ENCODE assay signal across 20 mouse cellular contexts in genomic region chr5:36101129-36101528, GRCm38 (mm10).
A peak's percentile ranks its signal among the peaks of the same experiment; 100 is the strongest.
DNase-seq lines count a peak whose midpoint lies in the region; ATAC-seq and TF ChIP-seq lines count a peak whose summit lies in the region.
"Had no signal": no experiment of that assay in that cellular context is flagged by ENCODE, and none has a peak within 500 bp of the region (broad histone marks: within the 10 kb centered on the region; RNA-seq: fewer than 3 reads in every experiment).

No protein-coding gene starts in this region.

- H3K4me3 ChIP-seq in kidney, adult 2 months (ENCODE audit: insufficient read depth, low read depth, low read length): no peak overlapping the region
- H3K4me3 ChIP-seq in lung, embryonic 14.5 days (ENCODE audit: low read depth, low read length): no peak overlapping the region
- no peak overlapping the region for H3K4me3 ChIP-seq in neural tube, embryonic 15.5 days (replicated peaks)
- H3K4me3 ChIP-seq: heart, adult 2 months; hindbrain, embryonic 15.5 days; limb, embryonic 13.5 days; neural tube, embryonic 13.5 days; stomach, embryonic 15.5 days had no signal

- H3K36me3 ChIP-seq in kidney, adult 2 months (ENCODE audit: control insufficient read depth, insufficient read depth, low read length): no peaks in the 10 kb centered on the region
- H3K36me3 ChIP-seq in lung, embryonic 14.5 days (ENCODE audit: insufficient read depth): no peaks in the 10 kb centered on the region
- H3K36me3 ChIP-seq in neural tube, embryonic 15.5 days: no peaks in the 10 kb centered on the region
- H3K36me3 ChIP-seq: hindbrain, embryonic 15.5 days; limb, embryonic 13.5 days; neural tube, embryonic 13.5 days; stomach, embryonic 15.5 days had no signal

- TF ChIP-seq CTCF in kidney, adult 2 months (conservative IDR thresholded peaks at IDR 0.05; ENCODE audit: insufficient read depth, insufficient read length, low read depth, low read length): no peak
- TF ChIP-seq CTCF in lung, embryonic 14.5 days (IDR thresholded peaks at IDR 0.05; ENCODE audit: low read depth): no peak

- peak; percentile 48 for DNase-seq in kidney, adult 2 months
- DNase-seq in kidney, adult 8-10 months: no peak
- peak; percentile 32 for DNase-seq in kidney, postnatal 10 days
- peak; percentile 60 for DNase-seq in lung, embryonic 14.5 days
- peak; percentile 51 to 79 for DNase-seq in lung, postnatal 4 days
- DNase-seq in testis, postnatal 14 days (ENCODE audit: low spot score): no peak
- no peak for DNase-seq in T-cell, adult 2 months (ENCODE audit: low spot score)
- DNase-seq: adrenal gland, postnatal 36 days; cerebellum, adult 9-10 months; gastrocnemius, postnatal 10 days; heart, adult 2 months; heart, postnatal 10 days; spleen, adult 18-20 months had no signal

- no peaks in the 10 kb centered on the region for H3K9me3 ChIP-seq in lung, embryonic 14.5 days (ENCODE audit: low read depth, low read length)
- no peaks in the 10 kb centered on the region for H3K9me3 ChIP-seq in neural tube, embryonic 15.5 days (replicated peaks)
- H3K9me3 ChIP-seq: hindbrain, embryonic 15.5 days; neural tube, embryonic 13.5 days; stomach, embryonic 15.5 days had no signal

- no peaks in the 10 kb centered on the region for H3K27me3 ChIP-seq in kidney, adult 2 months (replicated peaks; ENCODE audit: control insufficient read depth, insufficient read depth, low read length)
- H3K27me3 ChIP-seq in lung, embryonic 14.5 days (ENCODE audit: insufficient read depth, low read length): no peaks in the 10 kb centered on the region
- no peaks in the 10 kb centered on the region for H3K27me3 ChIP-seq in neural tube, embryonic 15.5 days (replicated peaks)
- H3K27me3 ChIP-seq: hindbrain, embryonic 15.5 days; limb, embryonic 13.5 days; stomach, embryonic 15.5 days had no signal

- 58% methylated on average over 10 of the region's 10 CpGs for WGBS in kidney, adult 2 months
- WGBS in lung, embryonic 14.5 days: 43% methylated on average over 10 of the region's 10 CpGs
- WGBS in neural tube, embryonic 15.5 days: 60% methylated on average over 10 of the region's 10 CpGs

- no peak overlapping the region for H3K4me2 ChIP-seq in lung, embryonic 14.5 days
- no peak overlapping the region for H3K4me2 ChIP-seq in neural tube, embryonic 15.5 days
- H3K4me2 ChIP-seq: hindbrain, embryonic 15.5 days; limb, embryonic 13.5 days; neural tube, embryonic 13.5 days; stomach, embryonic 15.5 days had no signal

- H3K27ac ChIP-seq in kidney, adult 2 months (ENCODE audit: insufficient read depth, low read depth, low read length): no peak overlapping the region
- 0 out of 2 replicates have a peak overlapping the region, but pooled peaks have one; percentile 30 for H3K27ac ChIP-seq in lung, embryonic 14.5 days (ENCODE audit: low read depth)
- no peak overlapping the region for H3K27ac ChIP-seq in neural tube, embryonic 15.5 days (replicated peaks)
- H3K27ac ChIP-seq: heart, adult 2 months; hindbrain, embryonic 15.5 days; limb, embryonic 13.5 days; liver, embryonic 14.5 days; neural tube, embryonic 13.5 days; stomach, embryonic 15.5 days had no signal

- no peak overlapping the region for H3K9ac ChIP-seq in lung, embryonic 14.5 days
- H3K9ac ChIP-seq in neural tube, embryonic 15.5 days (replicated peaks): no peak overlapping the region
- H3K9ac ChIP-seq: hindbrain, embryonic 15.5 days; limb, embryonic 13.5 days; liver, embryonic 14.5 days; neural tube, embryonic 13.5 days; stomach, embryonic 15.5 days had no signal

- TF ChIP-seq POLR2A in kidney, adult 2 months (IDR thresholded peaks at IDR 0.05; ENCODE audit: low read depth, low read length): no peak

- peak; percentile 51; the same call in 1 of the 2 replicates for ATAC-seq in lung, embryonic 14.5 days (ENCODE audit: insufficient read depth)
- no peak for ATAC-seq in neural tube, embryonic 15.5 days (ENCODE audit: low FRiP score)
- ATAC-seq: intestine, postnatal 0 days had no signal

- peaks cover 9% of the 10 kb centered on the region for H3K4me1 ChIP-seq in kidney, adult 2 months (ENCODE audit: control insufficient read depth, insufficient read depth, low read length)
- H3K4me1 ChIP-seq in lung, embryonic 14.5 days (ENCODE audit: insufficient read depth): 0 out of 2 replicates have a peak, but pooled peaks cover 3% of the 10 kb centered on the region
- H3K4me1 ChIP-seq in neural tube, embryonic 15.5 days: peaks cover 21% of the 10 kb centered on the region
- H3K4me1 ChIP-seq: stomach, embryonic 15.5 days had no signal

Comparison
In these comparisons a context has a peak if more than half of its experiments do, and no peak if none do; other contexts are left out.
1. DNase-seq: peak in kidney, adult 2 months (single experiment), kidney, postnatal 10 days (single experiment), lung, embryonic 14.5 days (single experiment) and lung, postnatal 4 days (2 of 2); none in kidney, adult 8-10 months (0 of 2), testis, postnatal 14 days (single experiment) and T-cell, adult 2 months (single experiment).